Mouse (Mus musculus) hindbrain, embryonic 11.5 days (tissue): ENCODE measurements around the gene Tsga10ip. TPM values are rescaled to one million over a fixed set of nuclear protein-coding genes. Genes with fewer than 3 reads are reported as not detected.

Source experiments
- ATAC-seq: fragments of 200-750 bp; cut with Nextera tagmentation; 2 replicates; pipeline ENCODE4 v1.8.0; 2017; ENCODE audit warnings: mild to moderate bottlenecking, moderate TSS enrichment, moderate library complexity; ENCODE audit not compliant: low FRiP score
- DNase-seq: peaks from one replicate; pipeline ENCODE4 v3.0.0-alpha.2; 2015; ENCODE audit warnings: low spot score
- H3K27ac ChIP-seq: fragments of 300-500 bp; sonication (generic); 2 replicates; pipeline ENCODE4 v1.5.1; 2014; ENCODE audit warnings: mild to moderate bottlenecking, low read depth, low read length
- H3K27me3 ChIP-seq: fragments of 300-500 bp; sonication (generic); 2 replicates; pipeline ENCODE4 v1.6.1; 2014; ENCODE audit warnings: mild to moderate bottlenecking, low read length, moderate library complexity, mixed read lengths; ENCODE audit not compliant: control insufficient read depth, insufficient read depth
- H3K36me3 ChIP-seq: fragments of 300-500 bp; sonication (generic); 2 replicates; pipeline ENCODE4 v1.6.1; 2014; ENCODE audit warnings: mild to moderate bottlenecking, low read length, moderate library complexity, mixed read lengths; ENCODE audit not compliant: control insufficient read depth, insufficient read depth
- H3K4me1 ChIP-seq: fragments of 300-500 bp; sonication (generic); replicated peaks from 2 replicates; pipeline ENCODE4 v1.6.1; 2014; ENCODE audit warnings: low read length, mixed read lengths; ENCODE audit not compliant: control insufficient read depth, insufficient read depth
- H3K4me2 ChIP-seq: fragments of 300-500 bp; sonication (generic); replicated peaks from 2 replicates; pipeline ENCODE4 v1.6.1; 2014; ENCODE audit warnings: mild to moderate bottlenecking, low read depth, low read length
- H3K4me3 ChIP-seq: fragments of 300-500 bp; sonication (generic); 2 replicates; pipeline ENCODE4 v1.5.1; 2014; ENCODE audit warnings: low read depth, low read length
- H3K9ac ChIP-seq: fragments of 300-500 bp; sonication (generic); 2 replicates; pipeline ENCODE4 v1.6.1; 2014; ENCODE audit warnings: low read depth, low read length
- H3K9me3 ChIP-seq: fragments of 300-500 bp; sonication (generic); 2 replicates; pipeline ENCODE4 v1.6.1; 2016; ENCODE audit warnings: low read length; ENCODE audit not compliant: control insufficient read depth
- WGBS: fragments of 180-500 bp; shearing (Covaris S2); extraction: QIAGEN DNeasy Blood & Tissue Kit; methylation state at CpG from one replicate; pipeline ENCODE4 v1.1.7; 2014; 5-methylcytosine and 5-hydroxymethylcytosine counted together
- polyA plus RNA-seq: library from polyadenylated mRNA; unstranded; fragments of >200 nt; fragmentation: Nextera tagmentation; extraction: Ambion mirVana; gene quantifications from 2 replicates; pipeline ENCODE4 v1.2.1, GENCODE M21; 2014

Gene Tsga10ip
- polyA plus RNA-seq, 1 experiment from 2014 or later, result 0.54 TPM

DNA sequence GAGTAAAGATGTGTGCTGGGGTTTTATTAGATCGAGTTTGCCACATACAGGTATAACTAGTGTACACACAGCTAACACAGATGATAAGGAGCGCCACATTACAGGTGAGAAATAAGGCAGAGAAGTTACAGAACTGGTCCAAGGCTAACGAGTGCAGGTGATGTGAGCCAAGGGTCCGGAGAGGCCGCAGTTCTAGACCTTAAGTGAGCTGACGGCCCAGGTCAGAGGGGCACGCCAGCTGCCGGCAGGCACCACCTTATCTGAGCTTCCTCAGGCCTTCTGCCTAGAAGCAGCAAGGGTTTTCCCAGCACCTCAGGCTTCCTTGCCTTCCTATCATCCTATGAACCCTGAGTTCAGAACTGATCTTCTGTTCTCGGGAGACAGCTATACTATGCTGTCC lies 17.3 kb upstream of the Tsga10ip start:
- Histone ChIP-seq H3K36me3 (peaks cover 5% of the 10 kb centered on the region; the same call in 1 of the 2 replicates), H3K27ac (no peak overlapping the region), H3K9ac (no peak overlapping the region), H3K4me3 (no peak overlapping the region), H3K4me2 (no peak overlapping the region), H3K9me3 (no peaks in the 10 kb centered on the region), H3K27me3 (no peaks in the 10 kb centered on the region), H3K4me1 (peaks cover 8% of the 10 kb centered on the region; the same call in 1 of the 2 replicates)
- DNase-seq, result no peak
- WGBS, result 92% methylated on average over 9 of the region's 9 CpGs
- no peak for ATAC-seq

DNA sequence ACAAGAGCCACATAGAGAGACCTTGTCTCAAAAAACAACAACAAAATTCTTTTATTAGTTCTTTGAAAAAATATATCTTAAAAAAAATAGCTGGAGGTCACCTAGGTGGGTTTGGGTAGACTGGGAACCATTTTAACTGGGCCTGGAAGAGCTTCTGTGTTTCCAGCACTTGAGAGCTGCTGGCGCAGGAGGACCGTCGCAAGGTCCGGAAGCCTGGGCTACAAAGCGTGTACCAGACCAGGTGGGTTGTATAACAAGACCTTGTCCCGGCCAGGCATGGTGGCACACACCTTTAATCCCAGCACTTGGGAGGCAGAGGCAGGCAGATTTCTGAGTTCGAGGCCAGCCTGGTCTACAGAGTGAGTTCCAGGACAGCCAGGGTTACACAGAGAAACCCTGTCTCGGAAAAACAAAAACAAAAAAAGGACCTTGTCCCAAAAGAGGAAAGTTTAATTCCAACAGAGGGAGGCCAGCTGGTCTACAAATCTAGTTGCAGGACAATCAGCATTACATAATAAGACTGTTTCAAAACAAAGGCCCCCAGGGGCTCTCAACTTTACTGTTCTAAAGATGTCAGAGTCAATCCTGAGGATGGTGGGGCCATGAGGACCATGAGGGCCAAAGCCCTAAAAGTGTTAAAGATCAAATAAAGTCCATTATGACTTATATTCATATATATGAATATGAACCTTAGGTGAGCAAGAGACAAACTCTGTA lies 16.6 kb upstream of the Tsga10ip start:
- no peak overlapping the region for H3K27ac ChIP-seq

DNA sequence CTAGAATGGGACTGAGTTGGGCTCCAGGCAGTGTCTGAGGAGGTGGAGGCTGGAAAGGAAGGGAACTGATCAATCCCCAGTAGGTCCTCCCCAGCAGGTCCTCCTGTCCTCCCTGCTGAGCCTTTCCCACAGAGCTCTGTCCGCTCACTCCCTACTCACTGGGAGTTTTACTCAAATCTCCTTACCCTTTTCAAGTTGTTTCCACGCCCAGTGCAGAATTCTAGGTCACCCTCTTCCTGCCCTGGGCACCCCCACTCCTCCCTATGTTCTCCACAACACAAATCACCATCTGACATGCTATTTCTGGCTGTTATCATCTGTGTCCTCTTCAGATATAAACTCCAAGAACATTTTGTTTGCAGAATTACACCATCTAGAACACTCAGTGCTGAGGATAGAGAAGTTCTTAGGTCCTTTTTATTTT lies 12.2 kb upstream of the Tsga10ip start:
- Histone ChIP-seq H3K4me3 (no peak overlapping the region), H3K9me3 (no peaks in the 10 kb centered on the region), H3K9ac (no peak overlapping the region), H3K4me1 (no peaks in the 10 kb centered on the region), H3K36me3 (no peaks in the 10 kb centered on the region), H3K4me2 (no peak overlapping the region), H3K27me3 (no peaks in the 10 kb centered on the region), H3K27ac (no peak overlapping the region)
- ATAC-seq (no peak), DNase-seq (no peak)
- WGBS, result 83% methylated on average over 2 of the region's 2 CpGs

More for the DNA sequence above, 16.6 kb upstream of the Tsga10ip start:
- Histone ChIP-seq H3K9ac (no peak overlapping the region), H3K9me3 (no peaks in the 10 kb centered on the region), H3K4me2 (no peak overlapping the region), H3K27me3 (no peaks in the 10 kb centered on the region), H3K36me3 (peaks cover 5% of the 10 kb centered on the region; the same call in 1 of the 2 replicates), H3K4me1 (peaks cover 8% of the 10 kb centered on the region; the same call in 1 of the 2 replicates), H3K4me3 (no peak overlapping the region)
- ATAC-seq, result no peak
- 95% methylated on average over 7 of the region's 8 CpGs for WGBS
- no peak for DNase-seq

DNA sequence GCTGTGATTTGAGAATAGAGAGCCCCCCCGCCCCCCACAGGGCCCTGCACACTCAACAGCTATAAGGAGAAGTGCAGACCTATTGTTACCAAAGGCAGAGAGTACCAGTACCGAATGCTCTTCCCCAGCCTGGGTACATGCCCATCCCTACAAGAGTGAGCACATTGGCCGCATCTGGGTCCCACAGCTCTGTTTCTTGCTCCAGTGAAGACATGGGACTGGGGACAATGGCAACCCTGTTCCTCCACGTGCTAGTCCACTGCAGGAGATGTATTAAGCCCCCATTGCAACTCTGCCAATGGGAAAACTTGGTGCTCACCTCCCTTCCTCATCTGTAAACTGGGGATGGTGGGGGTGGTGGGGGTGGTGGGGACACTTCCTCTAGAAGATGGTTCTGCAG lies 11.5 kb upstream of the Tsga10ip start:
- Histone ChIP-seq H3K27ac (no peak overlapping the region), H3K36me3 (no peaks in the 10 kb centered on the region), H3K4me1 (no peaks in the 10 kb centered on the region), H3K9ac (no peak overlapping the region), H3K9me3 (no peaks in the 10 kb centered on the region), H3K4me3 (no peak overlapping the region), H3K4me2 (no peak overlapping the region), H3K27me3 (no peaks in the 10 kb centered on the region)
- no peak for DNase-seq
- WGBS, result 71% methylated on average over 4 of the region's 4 CpGs
- no peak for ATAC-seq

DNA sequence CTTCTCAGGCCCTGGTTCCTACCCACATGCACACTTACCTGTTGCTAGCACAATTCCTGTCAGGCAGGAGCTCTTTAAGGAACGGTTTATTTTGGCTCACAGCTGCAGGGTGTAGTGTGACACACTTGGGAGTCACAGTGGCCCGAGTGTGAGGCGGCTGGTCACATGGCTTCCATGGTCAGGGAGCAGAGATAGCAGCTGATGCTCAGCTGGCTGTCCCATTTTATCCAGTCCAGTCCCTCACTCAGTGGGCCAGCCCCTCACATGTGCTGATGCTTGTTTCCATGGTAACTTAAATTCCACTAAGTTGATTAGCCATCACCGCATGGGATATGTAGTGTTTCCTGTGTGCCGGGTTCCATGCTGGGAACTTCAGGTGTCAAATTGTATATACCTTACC lies 9.6 kb upstream of the Tsga10ip start:
- Histone ChIP-seq H3K27ac (no peak overlapping the region), H3K9ac (no peak overlapping the region), H3K36me3 (no peaks in the 10 kb centered on the region), H3K27me3 (no peaks in the 10 kb centered on the region), H3K9me3 (no peaks in the 10 kb centered on the region), H3K4me2 (no peak overlapping the region), H3K4me3 (no peak overlapping the region), H3K4me1 (0 out of 2 replicates have a peak, but pooled peaks cover 3% of the 10 kb centered on the region)
- WGBS, result 69% methylated on average over 5 of the region's 5 CpGs
- no peak for ATAC-seq
- DNase-seq, result no peak

DNA sequence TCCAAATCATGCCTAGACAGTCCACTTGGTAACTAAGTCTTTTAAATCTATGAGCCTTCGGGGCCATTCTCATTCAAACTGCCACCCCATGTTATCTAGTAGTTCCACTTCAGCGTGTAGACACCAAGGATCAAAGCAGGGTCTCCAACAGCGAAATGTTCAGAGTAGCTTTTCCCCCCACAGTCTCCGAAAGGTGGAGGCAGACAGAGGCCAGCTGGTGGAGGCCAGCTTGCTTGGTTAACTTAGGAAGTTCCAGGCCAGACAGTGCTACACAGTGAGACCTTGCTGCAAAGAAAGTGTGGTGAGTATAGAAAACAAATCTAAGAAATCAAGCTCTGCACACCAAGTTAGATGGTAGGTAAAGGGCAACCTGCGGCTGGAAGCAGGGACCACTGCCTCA lies 8.3 kb upstream of the Tsga10ip start:
- 85% methylated on average over 5 of the region's 5 CpGs for WGBS
- no peak for ATAC-seq
- H3K36me3 ChIP-seq, result no peaks in the 10 kb centered on the region
- H3K27ac ChIP-seq, result no peak overlapping the region
- H3K4me3 ChIP-seq, result no peak overlapping the region
- H3K9me3 ChIP-seq, result no peaks in the 10 kb centered on the region
- H3K9ac ChIP-seq, result no peak overlapping the region
- H3K4me2 ChIP-seq, result no peak overlapping the region
- no peaks in the 10 kb centered on the region for H3K27me3 ChIP-seq
- 0 out of 2 replicates have a peak, but pooled peaks cover 3% of the 10 kb centered on the region for H3K4me1 ChIP-seq
- no peak for DNase-seq

DNA sequence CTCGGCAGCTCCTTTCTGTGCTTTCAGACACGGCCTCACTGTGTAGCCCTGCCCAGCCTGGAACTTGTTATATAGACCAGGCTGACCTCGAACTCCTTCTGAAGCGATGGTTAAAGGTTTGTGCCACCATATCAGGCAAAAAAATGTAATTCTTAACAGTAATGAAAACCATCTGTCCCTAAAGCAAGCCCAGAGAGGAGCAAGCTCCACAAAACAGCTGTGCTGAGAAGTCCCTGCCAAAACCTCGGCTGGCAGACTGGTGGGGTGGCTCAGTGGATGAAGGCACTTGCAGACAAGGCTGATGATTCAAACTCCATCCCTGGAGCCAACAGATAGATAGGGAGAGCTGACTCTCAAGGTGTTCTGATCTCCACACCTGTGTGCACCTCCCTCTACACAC lies 6.7 kb upstream of the Tsga10ip start:
- Histone ChIP-seq H3K4me1 (0 out of 2 replicates have a peak, but pooled peaks cover 3% of the 10 kb centered on the region), H3K27me3 (no peaks in the 10 kb centered on the region), H3K4me3 (no peak overlapping the region), H3K9me3 (no peaks in the 10 kb centered on the region), H3K27ac (no peak overlapping the region), H3K9ac (no peak overlapping the region), H3K4me2 (no peak overlapping the region), H3K36me3 (no peaks in the 10 kb centered on the region)
- ATAC-seq (no peak), DNase-seq (no peak)
- 83% methylated on average over 5 of the region's 5 CpGs for WGBS

DNA sequence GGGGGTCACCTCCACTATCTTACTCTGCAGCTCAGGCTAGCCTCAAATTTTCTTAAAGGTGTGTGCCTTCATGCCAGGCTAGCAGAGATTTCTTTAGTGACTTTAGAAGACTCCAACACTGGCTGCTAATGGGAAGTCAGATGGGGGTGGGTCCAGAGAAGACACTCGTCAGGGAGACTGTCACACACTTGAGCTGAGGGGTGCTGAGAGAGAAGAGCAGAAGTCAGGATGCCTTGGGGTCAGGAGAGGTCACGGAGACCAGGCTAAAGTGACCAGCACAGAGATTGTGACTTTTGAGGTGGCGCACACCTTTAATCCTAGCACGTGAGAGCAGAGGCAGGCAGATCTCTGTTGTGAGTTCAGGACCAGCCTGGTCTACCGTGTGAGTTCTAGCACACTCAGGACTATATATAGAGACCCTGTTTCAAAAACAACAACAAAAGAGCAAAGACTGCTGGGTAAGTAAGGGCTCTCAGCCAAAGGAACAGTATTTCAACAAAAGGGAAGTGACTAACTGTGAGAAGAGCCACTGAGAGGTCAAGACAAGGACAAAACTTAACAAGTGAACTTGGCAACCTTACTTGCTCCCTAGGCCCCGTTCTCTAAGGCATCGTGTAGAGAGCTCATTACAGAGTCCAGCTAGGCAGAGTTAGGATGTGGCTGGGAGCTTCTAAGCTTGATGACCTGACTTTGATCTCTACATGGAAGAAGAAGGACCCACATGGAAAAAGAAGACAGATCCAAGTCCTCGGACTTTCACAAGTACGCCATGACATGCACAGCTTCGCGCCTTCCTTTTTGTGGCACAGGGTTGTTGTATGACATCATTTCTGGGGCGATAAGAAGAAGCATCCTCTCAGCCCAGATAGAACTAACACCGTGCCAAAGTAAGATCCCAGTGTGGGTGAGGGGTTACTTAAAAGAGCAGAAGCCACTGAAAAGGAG lies 6.0 kb upstream of the Tsga10ip start:
- no peak overlapping the region for H3K4me3 ChIP-seq

More for the DNA sequence above, 6.0 kb upstream of the Tsga10ip start:
- ATAC-seq (no peak), DNase-seq (no peak)
- Histone ChIP-seq H3K9me3 (no peaks in the 10 kb centered on the region), H3K36me3 (no peaks in the 10 kb centered on the region), H3K27ac (no peak overlapping the region), H3K4me1 (0 out of 2 replicates have a peak, but pooled peaks cover 3% of the 10 kb centered on the region), H3K4me2 (no peak overlapping the region; the same call in 1 of the 2 replicates), H3K27me3 (no peaks in the 10 kb centered on the region), H3K9ac (no peak overlapping the region)
- WGBS, result 90% methylated on average over 13 of the region's 13 CpGs
